Mouse (Mus musculus): ENCODE data around the gene Samd10. TPM values are rescaled to one million over a fixed set of nuclear protein-coding genes. Genes with fewer than 3 reads are reported as not detected.

Gene Samd10
- polyA plus RNA-seq, 1 experiment from 2014 or later: 22.4 TPM

GRCm38 (mm10) chr2:181602367-181602766 lies 3.4 kb upstream of the Samd10 start:
- ChIA-PET CTCF (interaction anchor here (1.5 kb wide), 2 partner anchors 24 to 30 kb away, joined by 3 to 4 read pairs; no protein-coding TSS in a partner anchor), POLR2A (no interaction called here)
- no peak for TF ChIP-seq CTCF (IDR thresholded peaks at IDR 0.05)

GRCm38 (mm10) chr2:181601751-181602145 lies 2.7 kb upstream of the Samd10 start:
- no peak for DNase-seq (ENCODE audit: low read depth, low spot score)
- in situ Hi-C loops (cut with MboI; ENCODE audit: low pct_unique_long_range_greater_than_20kb): no loop called here
- no peak for ATAC-seq
- no peaks in the 10 kb centered on the region for H3K27me3 ChIP-seq
- CTCF ChIA-PET: no interaction called here
- TF ChIP-seq CTCF (IDR thresholded peaks at IDR 0.05): no peak
- POLR2A ChIA-PET: interaction anchor here (1.7 kb wide), 1 partner anchor 81 kb away, joined by 8 read pairs; the partner anchor contains the start of gene Dnajc5

More at GRCm38 (mm10) chr2:181602367-181602766, 3.4 kb upstream of the Samd10 start:
- H3K27me3 ChIP-seq: no peaks in the 10 kb centered on the region
- ATAC-seq (no peak), DNase-seq (ENCODE audit: low read depth, low spot score) (no peak)
- in situ Hi-C loops (cut with MboI; ENCODE audit: low pct_unique_long_range_greater_than_20kb): no loop called here

- CTCF ChIA-PET: no interaction called here
- POLR2A ChIA-PET: interaction anchor here (1.0 to 1.7 kb wide), 3 partner anchors 42 to 83 kb away, joined by 3 to 8 read pairs (median 4); partner anchors contain the start of gene Dnajc5
- ATAC-seq (peak; percentile 64), DNase-seq (ENCODE audit: low read depth, low spot score) (peak; percentile 83)
- H3K27me3 ChIP-seq: no peaks in the 10 kb centered on the region
- no peak for TF ChIP-seq CTCF (IDR thresholded peaks at IDR 0.05)
- in situ Hi-C loops (cut with MboI; ENCODE audit: low pct_unique_long_range_greater_than_20kb): no loop called here
Observed at GRCm38 (mm10) chr2:181600828-181601750, 2.1 kb upstream of the Samd10 start.

GRCm38 (mm10) chr2:181600226-181600758 lies 1.3 kb upstream of the Samd10 start:
- TF ChIP-seq CTCF (IDR thresholded peaks at IDR 0.05): no peak
- ATAC-seq: no peak

GRCm38 (mm10) chr2:181597378-181598061 lies 1.5 kb downstream of the Samd10 start:
- ATAC-seq (no peak), DNase-seq (ENCODE audit: low read depth, low spot score) (no peak)
- ChIA-PET POLR2A (interaction anchor here (0.5 to 0.6 kb wide), 3 partner anchors 14 to 279 kb away, joined by 3 read pairs; no protein-coding TSS in a partner anchor), CTCF (interaction anchor here (1.7 kb wide), 1 partner anchor 81 kb away, joined by 8 read pairs; no protein-coding TSS in a partner anchor)
- no peak for TF ChIP-seq CTCF (IDR thresholded peaks at IDR 0.05)
- in situ Hi-C loops (cut with MboI; ENCODE audit: low pct_unique_long_range_greater_than_20kb): loop anchor here (25.0 kb wide), 1 partner anchor 1385 kb away; no protein-coding TSS in a partner anchor
- no peaks in the 10 kb centered on the region for H3K27me3 ChIP-seq

More at GRCm38 (mm10) chr2:181600226-181600758, 1.3 kb upstream of the Samd10 start:
- ChIA-PET CTCF (interaction anchor here (1.2 to 1.3 kb wide), 2 partner anchors 78 to 189 kb away, joined by 4 read pairs; no protein-coding TSS in a partner anchor), POLR2A (interaction anchor here (1.0 to 1.7 kb wide), 3 partner anchors 43 to 82 kb away, joined by 3 to 8 read pairs (median 4); partner anchors contain the start of gene Dnajc5)
- in situ Hi-C loops (cut with MboI; ENCODE audit: low pct_unique_long_range_greater_than_20kb): no loop called here
- no peak for DNase-seq (ENCODE audit: low read depth, low spot score)
- no peaks in the 10 kb centered on the region for H3K27me3 ChIP-seq

- H3K27me3 ChIP-seq: no peaks in the 10 kb centered on the region
- no peak for TF ChIP-seq CTCF (IDR thresholded peaks at IDR 0.05)
- POLR2A ChIA-PET: no interaction called here
- in situ Hi-C loops (cut with MboI; ENCODE audit: low pct_unique_long_range_greater_than_20kb): loop anchor here (25.0 kb wide), 1 partner anchor 1384 kb away; no protein-coding TSS in a partner anchor
- ATAC-seq (no peak), DNase-seq (ENCODE audit: low read depth, low spot score) (no peak)
- CTCF ChIA-PET: interaction anchor here (1.0 to 2.3 kb wide), 3 partner anchors 12 to 83 kb away, joined by 3 to 8 read pairs (median 7); partner anchors contain the start of gene Uckl1
Observed at GRCm38 (mm10) chr2:181596221-181596960, 2.6 kb downstream of the Samd10 start.

- ChIA-PET POLR2A (interaction anchor here (0.7 kb wide), 1 partner anchor 210 kb away, joined by 5 read pairs; no protein-coding TSS in a partner anchor), CTCF (interaction anchor here (0.8 to 2.3 kb wide), 8 partner anchors 11 to 184 kb away, joined by 3 to 7 read pairs (median 4); partner anchors contain the start of gene Uckl1)
- TF ChIP-seq CTCF (IDR thresholded peaks at IDR 0.05): no peak
- no peak for DNase-seq (ENCODE audit: low read depth, low spot score)
- ATAC-seq: no peak
- H3K27me3 ChIP-seq: no peaks in the 10 kb centered on the region
- in situ Hi-C loops (cut with MboI; ENCODE audit: low pct_unique_long_range_greater_than_20kb): loop anchor here (25.0 kb wide), 1 partner anchor 1383 kb away; no protein-coding TSS in a partner anchor
Observed at GRCm38 (mm10) chr2:181594946-181595696, 3.9 kb downstream of the Samd10 start.

- CTCF ChIA-PET: interaction anchor here (0.8 to 2.3 kb wide), 4 partner anchors 10 to 183 kb away, joined by 3 to 7 read pairs (median 4); partner anchors contain the start of gene Uckl1
- POLR2A ChIA-PET: interaction anchor here (0.6 to 0.7 kb wide), 2 partner anchors 9 to 434 kb away, joined by 3 read pairs; partner anchors contain the start of gene Uckl1
- ATAC-seq (no peak), DNase-seq (ENCODE audit: low read depth, low spot score) (no peak)
- no peak for TF ChIP-seq CTCF (IDR thresholded peaks at IDR 0.05)
- in situ Hi-C loops (cut with MboI; ENCODE audit: low pct_unique_long_range_greater_than_20kb): loop anchor here (25.0 kb wide), 1 partner anchor 1382 kb away; no protein-coding TSS in a partner anchor
- H3K27me3 ChIP-seq: no peaks in the 10 kb centered on the region
Observed at GRCm38 (mm10) chr2:181593937-181594336, 5.1 kb downstream of the Samd10 start.

All from Patski (cell line).